Mouse (Mus musculus) myocyte (in vitro differentiated cells): Measurements from ENCODE around the gene Mael. TPM values are rescaled to one million over a fixed set of nuclear protein-coding genes. Genes with fewer than 3 reads are reported as not detected.

Experiments used
- H3K27me3 ChIP-seq: one replicate; pipeline ENCODE4 v1.6.1; 2011; ENCODE audit not compliant: control insufficient read depth, insufficient read depth, insufficient read length
- H3K36me3 ChIP-seq: one replicate; pipeline ENCODE4 v1.6.1; 2011; ENCODE audit not compliant: control insufficient read depth, insufficient read depth
- H3K4me2 ChIP-seq: one replicate; pipeline ENCODE4 v1.6.1; 2011; ENCODE audit warnings: low read depth, control low read depth
- H3K4me3 ChIP-seq: one replicate; pipeline ENCODE4 v1.5.1; 2011; ENCODE audit warnings: mild to moderate bottlenecking, control low read depth, moderate library complexity
- H3K79me2 ChIP-seq: one replicate; pipeline ENCODE4 v1.6.1; 2011; ENCODE audit not compliant: control insufficient read depth, insufficient read depth
- H3ac ChIP-seq: one replicate; pipeline ENCODE4 v1.6.1; 2011; ENCODE audit not compliant: control insufficient read depth, insufficient read length
- CEBPB ChIP-seq: IDR thresholded peaks from 2 replicates; pipeline ENCODE4 v1.6.1; 2011; ENCODE audit warnings: mild to moderate bottlenecking, moderate library complexity; ENCODE audit not compliant: poor library complexity, insufficient read depth, severe bottlenecking
- E2F4 ChIP-seq: IDR thresholded peaks from one replicate; pipeline ENCODE4 v1.6.1; 2011; ENCODE audit warnings: mild to moderate bottlenecking, control low read depth, moderate library complexity; ENCODE audit not compliant: insufficient read depth
- MAX ChIP-seq: IDR thresholded peaks from one replicate; pipeline ENCODE4 v1.6.1; 2011; ENCODE audit warnings: low read depth, mild to moderate bottlenecking, control low read depth
- MYOD1 ChIP-seq, 3 experiments: IDR thresholded peaks; one replicate each; pipeline ENCODE4 v1.6.1; 2011; ENCODE audit warnings: control low read depth in 2 of 3, low read depth in 2 of 3, mild to moderate bottlenecking in 2 of 3, moderate library complexity in 1 of 3; ENCODE audit not compliant: insufficient read length in 2 of 3, control insufficient read depth in 1 of 3
- MYOG ChIP-seq, 3 experiments: IDR thresholded peaks; one replicate each; pipeline ENCODE4 v1.6.1; 2011; ENCODE audit warnings: control low read depth in 2 of 3, low read depth in 2 of 3, mild to moderate bottlenecking in 2 of 3; ENCODE audit not compliant: insufficient read length in 2 of 3, control insufficient read depth in 1 of 3, insufficient read depth in 1 of 3
- POLR2A ChIP-seq: IDR thresholded peaks from one replicate; pipeline ENCODE4 v1.6.1; 2011; ENCODE audit warnings: low read depth, mild to moderate bottlenecking, control low read depth, moderate library complexity; ENCODE audit not compliant: insufficient read length
- POLR2AphosphoS2 ChIP-seq: IDR thresholded peaks from one replicate; pipeline ENCODE4 v1.6.1; 2011; ENCODE audit warnings: low read depth, control low read depth; ENCODE audit not compliant: insufficient read length
- REST ChIP-seq: IDR thresholded peaks from one replicate; pipeline ENCODE4 v1.6.1; 2011; ENCODE audit warnings: mild to moderate bottlenecking, control low read depth, moderate library complexity; ENCODE audit not compliant: insufficient read depth, insufficient read length
- SRF ChIP-seq: IDR thresholded peaks from one replicate; pipeline ENCODE4 v1.6.1; 2011; ENCODE audit warnings: low read depth; ENCODE audit not compliant: control insufficient read depth, insufficient read length
- TCF12 ChIP-seq: IDR thresholded peaks from one replicate; pipeline ENCODE4 v1.6.1; 2011; ENCODE audit warnings: mild to moderate bottlenecking, control low read depth; ENCODE audit not compliant: poor library complexity, insufficient read depth, severe bottlenecking
- TCF3 ChIP-seq: IDR thresholded peaks from one replicate; pipeline ENCODE4 v1.6.1; 2011; ENCODE audit warnings: low read depth, control low read depth; ENCODE audit not compliant: insufficient read length
- USF1 ChIP-seq: IDR thresholded peaks from one replicate; pipeline ENCODE4 v1.6.1; 2011; ENCODE audit warnings: low read depth, mild to moderate bottlenecking, control low read depth, moderate library complexity
- polyA plus RNA-seq: library from polyadenylated mRNA; unstranded; fragments of >200 nt; fragmentation: generic; extraction: Trizol; gene quantifications from one replicate; pipeline ENCODE4 v1.2.1, GENCODE M21; 2012; ENCODE audit warnings: missing spikeins

Mael gene
- polyA plus RNA-seq, 1 experiment, result not detected

- no peaks in the 10 kb centered on the region for H3K36me3 ChIP-seq
- no peak overlapping the region for H3K4me3 ChIP-seq
- no peaks in the 10 kb centered on the region for H3K27me3 ChIP-seq
- peak overlapping the region; percentile 27 for H3K4me2 ChIP-seq
- TF ChIP-seq SRF, result no peak
- no peak for TF ChIP-seq USF1
- no peak for TF ChIP-seq TCF3
- TF ChIP-seq MYOG (IDR thresholded peaks at IDR 0.05; ENCODE audit: control insufficient read depth in 1 of 3, insufficient read depth in 1 of 3, insufficient read length in 2 of 3, low read depth in 2 of 3), result no peak
- TF ChIP-seq TCF12, result no peak
- no peak for TF ChIP-seq MYOD1 (IDR thresholded peaks at IDR 0.05; ENCODE audit: control insufficient read depth in 1 of 3, insufficient read length in 2 of 3, low read depth in 2 of 3)
- no peak for TF ChIP-seq REST
- TF ChIP-seq MAX, result no peak
- TF ChIP-seq CEBPB, result no peak
- no peak for TF ChIP-seq POLR2AphosphoS2
- no peak for TF ChIP-seq E2F4
- no peak for TF ChIP-seq POLR2A
- H3K79me2 ChIP-seq, result no peaks in the 10 kb centered on the region
- no peak overlapping the region for H3ac ChIP-seq
Measured at GRCm38 (mm10) chr1:166266918-166267317, 28.4 kb upstream of the Mael start.

GRCm38 (mm10) chr1:166266001-166266705 lies 27.6 kb upstream of the Mael start:
- TF ChIP-seq TCF3, result no peak
- TF ChIP-seq REST, result no peak
- TF ChIP-seq SRF, result no peak
- TF ChIP-seq POLR2A, result no peak
- TF ChIP-seq MYOG (IDR thresholded peaks at IDR 0.05; ENCODE audit: control insufficient read depth in 1 of 3, insufficient read depth in 1 of 3, insufficient read length in 2 of 3, low read depth in 2 of 3), result no peak
- no peak for TF ChIP-seq MYOD1 (IDR thresholded peaks at IDR 0.05; ENCODE audit: control insufficient read depth in 1 of 3, insufficient read length in 2 of 3, low read depth in 2 of 3)
- TF ChIP-seq TCF12, result no peak
- no peak for TF ChIP-seq CEBPB
- Histone ChIP-seq H3K79me2 (no peaks in the 10 kb centered on the region), H3K36me3 (no peaks in the 10 kb centered on the region), H3K4me2 (no peak overlapping the region), H3ac (no peak overlapping the region), H3K4me3 (no peak overlapping the region), H3K27me3 (no peaks in the 10 kb centered on the region)

GRCm38 (mm10) chr1:166259526-166259925 lies 21.0 kb upstream of the Mael start:
- no peak overlapping the region for H3ac ChIP-seq
- H3K36me3 ChIP-seq, result no peaks in the 10 kb centered on the region
- no peak overlapping the region for H3K4me2 ChIP-seq
- no peaks in the 10 kb centered on the region for H3K79me2 ChIP-seq
- no peak for TF ChIP-seq TCF3
- no peak for TF ChIP-seq USF1
- no peak for TF ChIP-seq MYOG (IDR thresholded peaks at IDR 0.05; ENCODE audit: control insufficient read depth in 1 of 3, insufficient read depth in 1 of 3, insufficient read length in 2 of 3, low read depth in 2 of 3)
- TF ChIP-seq REST, result no peak
- no peak for TF ChIP-seq POLR2AphosphoS2
- no peak overlapping the region for H3K4me3 ChIP-seq
- H3K27me3 ChIP-seq, result no peaks in the 10 kb centered on the region

- no peaks in the 10 kb centered on the region for H3K79me2 ChIP-seq
- TF ChIP-seq TCF12, result no peak
- TF ChIP-seq TCF3, result no peak
- no peak for TF ChIP-seq E2F4
- no peak for TF ChIP-seq CEBPB
- TF ChIP-seq MAX, result no peak
- TF ChIP-seq MYOD1 (IDR thresholded peaks at IDR 0.05; ENCODE audit: control insufficient read depth in 1 of 3, insufficient read length in 2 of 3, low read depth in 2 of 3), result no peak
- TF ChIP-seq SRF, result no peak
- no peak for TF ChIP-seq POLR2A
- TF ChIP-seq REST, result no peak
- TF ChIP-seq POLR2AphosphoS2, result no peak
- TF ChIP-seq MYOG (IDR thresholded peaks at IDR 0.05; ENCODE audit: control insufficient read depth in 1 of 3, insufficient read depth in 1 of 3, insufficient read length in 2 of 3, low read depth in 2 of 3), result no peak
- no peak for TF ChIP-seq USF1
- H3K36me3 ChIP-seq, result no peaks in the 10 kb centered on the region
- no peaks in the 10 kb centered on the region for H3K27me3 ChIP-seq
- H3ac ChIP-seq, result no peak overlapping the region
- H3K4me2 ChIP-seq, result no peak overlapping the region
- no peak overlapping the region for H3K4me3 ChIP-seq
Measured at GRCm38 (mm10) chr1:166256898-166257297, 18.4 kb upstream of the Mael start.

- H3K36me3 ChIP-seq, result no peaks in the 10 kb centered on the region
- H3ac ChIP-seq, result no peak overlapping the region
- no peak for TF ChIP-seq CEBPB
- TF ChIP-seq E2F4, result no peak
- no peak for TF ChIP-seq REST
- TF ChIP-seq TCF3, result no peak
- no peak for TF ChIP-seq TCF12
- TF ChIP-seq MYOD1 (IDR thresholded peaks at IDR 0.05; ENCODE audit: control insufficient read depth in 1 of 3, insufficient read length in 2 of 3, low read depth in 2 of 3), result no peak
- TF ChIP-seq MAX, result no peak
- no peak for TF ChIP-seq SRF
- TF ChIP-seq USF1, result no peak
- no peak for TF ChIP-seq MYOG (IDR thresholded peaks at IDR 0.05; ENCODE audit: control insufficient read depth in 1 of 3, insufficient read depth in 1 of 3, insufficient read length in 2 of 3, low read depth in 2 of 3)
- no peak for TF ChIP-seq POLR2AphosphoS2
- no peak for TF ChIP-seq POLR2A
- no peaks in the 10 kb centered on the region for H3K27me3 ChIP-seq
- peak overlapping the region; percentile 76 for H3K4me2 ChIP-seq
- H3K79me2 ChIP-seq, result no peaks in the 10 kb centered on the region
- no peak overlapping the region for H3K4me3 ChIP-seq
Measured at GRCm38 (mm10) chr1:166256302-166256701, 17.8 kb upstream of the Mael start.
